Mouse (Mus musculus) brain, embryonic 14.5 days (tissue): ENCODE data around the gene Lamc1.

Experiments used
- CTCF ChIP-seq: fragments of 200-500 bp; IDR thresholded peaks from 2 replicates; pipeline ENCODE4 v1.5.1; 2012; ENCODE audit warnings: inconsistent platforms, mild to moderate bottlenecking, moderate library complexity, borderline replicate concordance; ENCODE audit not compliant: insufficient read depth, insufficient read length; ENCODE audit errors: extremely low read depth
- POLR2A ChIP-seq: fragments of 200-500 bp; IDR thresholded peaks from 2 replicates; pipeline ENCODE4 v1.6.1; 2012; ENCODE audit warnings: mild to moderate bottlenecking, inconsistent platforms, borderline replicate concordance; ENCODE audit not compliant: poor library complexity, insufficient read depth, insufficient read length, severe bottlenecking; ENCODE audit errors: extremely low read depth

DNA sequence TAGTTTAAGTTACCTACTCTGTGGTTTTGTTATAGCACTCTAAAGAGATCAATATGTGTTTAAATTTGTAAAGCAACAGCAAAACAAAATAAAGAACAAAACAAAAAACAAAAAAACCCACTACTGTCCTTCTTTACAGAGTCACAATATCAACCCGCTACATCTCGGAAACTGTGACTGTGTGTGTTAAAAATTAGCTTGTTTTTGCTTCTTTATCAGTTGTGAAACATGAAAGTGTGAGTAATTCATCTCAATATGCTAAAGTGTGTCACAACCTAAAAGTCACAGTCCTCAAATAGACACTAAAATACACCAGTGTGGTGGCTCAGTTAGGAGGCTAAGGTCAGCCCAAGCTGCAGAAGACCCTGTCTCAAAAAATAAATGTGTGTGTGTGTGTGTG, 14.5 kb upstream of the Lamc1 start:
- TF ChIP-seq CTCF, result no peak
- no peak for TF ChIP-seq POLR2A
